Mouse (Mus musculus) hindbrain, embryonic 14.5 days (tissue): Measurements from ENCODE around the gene Sry. TPM values are rescaled to one million over a fixed set of nuclear protein-coding genes. Genes with fewer than 3 reads are reported as not detected.

Experiments used
- ATAC-seq: fragments of 200-750 bp; cut with Nextera tagmentation; 2 replicates; pipeline ENCODE4 v1.8.0; 2017; ENCODE audit warnings: moderate number of reproducible peaks, mild to moderate bottlenecking, moderate TSS enrichment, moderate library complexity; ENCODE audit not compliant: low FRiP score
- DNase-seq: peaks from one replicate; pipeline ENCODE4 v3.0.0-alpha.2; 2015; ENCODE audit warnings: low spot score
- H3K27ac ChIP-seq: fragments of 300-500 bp; sonication (generic); 2 replicates; pipeline ENCODE4 v1.5.1; 2014; ENCODE audit warnings: mild to moderate bottlenecking, moderate library complexity
- H3K27me3 ChIP-seq: fragments of 300-500 bp; sonication (generic); 2 replicates; pipeline ENCODE4 v1.6.1; 2014; ENCODE audit warnings: mild to moderate bottlenecking, low read length, mixed read lengths; ENCODE audit not compliant: control insufficient read depth, insufficient read depth
- H3K36me3 ChIP-seq: fragments of 300-500 bp; sonication (generic); replicated peaks from 2 replicates; pipeline ENCODE4 v1.6.1; 2014; ENCODE audit not compliant: control insufficient read depth, insufficient read depth
- H3K4me1 ChIP-seq: fragments of 300-500 bp; sonication (generic); replicated peaks from 2 replicates; pipeline ENCODE4 v1.6.1; 2014; ENCODE audit warnings: antibody characterized with exemption, low read length, mixed read lengths; ENCODE audit not compliant: control insufficient read depth, insufficient read depth
- H3K4me2 ChIP-seq: fragments of 300-500 bp; sonication (generic); replicated peaks from 2 replicates; pipeline ENCODE4 v1.6.1; 2014; ENCODE audit warnings: mild to moderate bottlenecking, moderate library complexity
- H3K4me3 ChIP-seq: fragments of 300-500 bp; sonication (generic); replicated peaks from 2 replicates; pipeline ENCODE4 v1.5.1; 2014; ENCODE audit warnings: mild to moderate bottlenecking, low read length
- H3K9ac ChIP-seq: fragments of 300-500 bp; sonication (generic); 2 replicates; pipeline ENCODE4 v1.6.1; 2014
- H3K9me3 ChIP-seq: fragments of 300-500 bp; sonication (generic); 2 replicates; pipeline ENCODE4 v1.6.1; 2016; ENCODE audit warnings: low read length; ENCODE audit not compliant: control insufficient read depth
- WGBS: fragments of 180-500 bp; shearing (Covaris S2); extraction: QIAGEN DNeasy Blood & Tissue Kit; methylation state at CpG from one replicate; pipeline ENCODE4 v1.1.7; 2014; 5-methylcytosine and 5-hydroxymethylcytosine counted together
- polyA plus RNA-seq: library from polyadenylated mRNA; unstranded; fragments of >200 nt; fragmentation: Nextera tagmentation; extraction: Ambion mirVana; gene quantifications from 2 replicates; pipeline ENCODE4 v1.2.1, GENCODE M21; 2014

The Sry gene
- polyA plus RNA-seq: not detected in 2 replicates

GRCm38 (mm10) chrY:2663558-2663957 is at the start of gene Sry:
TSS of gene Sry (minus strand) at chrY:2663658.
- Histone ChIP-seq H3K27ac (no peak within 1 kb of the TSS), H3K4me3 (no peak within 1 kb of the TSS), H3K36me3 (no peaks in the 10 kb centered on the region), H3K4me2 (no peak within 1 kb of the TSS), H3K9ac (no peak within 1 kb of the TSS), H3K9me3 (no peaks in the 10 kb centered on the region), H3K27me3 (no peaks in the 10 kb centered on the region), H3K4me1 (no peaks in the 10 kb centered on the region)
- ATAC-seq (no peak), DNase-seq (no peak)
- WGBS: 96% methylated on average over 2 of the region's 2 CpGs

Other genes starting within 250 kb of the Sry start
- gene H2al2c, start 64.6 kb downstream of the Sry start, polyA plus RNA-seq: not detected in 2 replicates
- gene H2al2b, start 57.0 kb upstream of the Sry start, polyA plus RNA-seq: not detected in 2 replicates
- 0.39 TPM in 1 of 2 replicates, not detected in the other for gene Gm4064, start 132.5 kb upstream of the Sry start, polyA plus RNA-seq
- not detected in 2 replicates for gene Rbmy, start 167.0 kb upstream of the Sry start, polyA plus RNA-seq
- gene Gm10256, start 167.0 kb upstream of the Sry start, polyA plus RNA-seq: not detected in 2 replicates
- gene Gm10352, start 237.3 kb upstream of the Sry start, polyA plus RNA-seq: 0.21 TPM in 1 of 2 replicates, not detected in the other